ENCODE assay signal across 8 mouse cellular contexts in the genomic region with DNA sequence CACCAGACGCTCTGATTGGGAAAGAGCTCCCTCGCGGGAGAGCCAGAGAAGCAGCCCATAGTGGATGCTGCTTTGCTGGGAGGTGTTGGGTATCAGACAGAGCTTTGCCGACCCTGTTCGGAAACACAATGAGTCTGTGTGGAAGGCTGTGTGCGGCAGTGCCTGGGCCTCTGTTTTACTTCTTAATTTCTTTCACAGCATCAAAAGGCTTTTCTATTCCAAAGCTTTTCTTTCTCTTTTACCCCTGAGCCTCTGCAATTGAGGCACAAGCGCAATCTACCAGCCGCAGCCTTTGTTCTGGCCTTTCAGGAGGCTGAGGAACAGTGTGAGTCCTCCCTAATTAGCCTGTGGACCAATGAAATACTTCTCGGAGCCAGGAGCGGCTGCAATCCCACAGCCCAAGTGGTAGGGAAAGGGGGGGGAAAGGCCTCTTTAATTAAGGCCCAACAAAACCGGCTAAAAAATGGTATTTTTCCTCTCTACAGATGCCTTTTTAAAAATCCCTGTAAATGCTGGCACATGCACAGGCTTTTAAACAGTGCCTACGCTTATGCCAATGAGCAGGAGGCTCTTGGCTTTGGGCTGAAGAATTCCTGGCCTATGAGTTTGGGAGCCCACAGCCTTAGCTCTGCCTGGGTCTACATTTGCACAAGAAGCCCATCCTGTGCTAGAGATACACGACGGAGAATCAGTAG.
DNase-seq lines count a peak whose midpoint lies in the region; ATAC-seq lines count a peak whose summit lies in the region.

No protein-coding gene starts in this region.

- no peaks in the 10 kb centered on the region for H3K9me3 ChIP-seq in midbrain, embryonic 15.5 days

- peak; percentile 80; the same call in 1 of the 2 replicates for ATAC-seq in cerebellum, adult (ENCODE audit: insufficient number of reproducible peaks, low FRiP score, low TSS enrichment)
- peak; percentile 95 for ATAC-seq in midbrain, embryonic 15.5 days (replicated peaks)

- H3K4me2 ChIP-seq in midbrain, embryonic 15.5 days, result peak overlapping the region; percentile 21

- peaks cover 27% of the 10 kb centered on the region for H3K4me1 ChIP-seq in midbrain, embryonic 15.5 days

- peak overlapping the region; percentile 11; the same call in 1 of the 2 replicates for H3K9ac ChIP-seq in midbrain, embryonic 15.5 days

- WGBS in midbrain, embryonic 15.5 days, result 3% methylated on average over 14 of the region's 14 CpGs

- H3K27ac ChIP-seq in midbrain, embryonic 15.5 days, result peak overlapping the region; percentile 79

- no peak for DNase-seq in cerebellum, adult 11-12 months
- peak; percentile 65 to 66 for DNase-seq in cerebellum, postnatal 10 days
- peak; percentile 38 to 45 for DNase-seq in frontal cortex, postnatal 36 days (ENCODE audit: low spot score in 2 of 2)
- peak; percentile 58 to 81 for DNase-seq in layer of hippocampus, postnatal 14 days (ENCODE audit: low spot score in 2 of 2)
- no peak for DNase-seq in gastrocnemius, adult 8-10 months (ENCODE audit: low spot score in 2 of 2)
- no peak for DNase-seq in thymus, postnatal 25 days

- no peak overlapping the region for H3K4me3 ChIP-seq in midbrain, embryonic 15.5 days

- H3K36me3 ChIP-seq in midbrain, embryonic 15.5 days (replicated peaks), result no peaks in the 10 kb centered on the region

- H3K27me3 ChIP-seq in midbrain, embryonic 15.5 days (replicated peaks), result no peaks in the 10 kb centered on the region

Comparison
In these comparisons a context has a peak if more than half of its experiments do, and no peak if none do; other contexts are left out.
1. DNase-seq: peak in cerebellum, postnatal 10 days (2 of 2), frontal cortex, postnatal 36 days (2 of 2) and layer of hippocampus, postnatal 14 days (2 of 2); none in cerebellum, adult 11-12 months (single experiment), gastrocnemius, adult 8-10 months (0 of 2) and thymus, postnatal 25 days (single experiment).